Mouse (Mus musculus) cerebellum, adult 2 months (tissue): ENCODE results near the gene Serp2.

ENCODE experiments used
- CTCF ChIP-seq: fragments of 200-500 bp; IDR thresholded peaks from 2 replicates; pipeline ENCODE4 v1.5.1; 2011; ENCODE audit warnings: low read depth, mild to moderate bottlenecking, control low read depth, low read length, moderate library complexity, borderline replicate concordance; ENCODE audit not compliant: insufficient read depth
- POLR2A ChIP-seq: fragments of 200-500 bp; IDR thresholded peaks from 2 replicates; pipeline ENCODE4 v1.6.1; 2011; ENCODE audit warnings: low read length, control low read depth, borderline replicate concordance; ENCODE audit not compliant: insufficient read depth

DNA sequence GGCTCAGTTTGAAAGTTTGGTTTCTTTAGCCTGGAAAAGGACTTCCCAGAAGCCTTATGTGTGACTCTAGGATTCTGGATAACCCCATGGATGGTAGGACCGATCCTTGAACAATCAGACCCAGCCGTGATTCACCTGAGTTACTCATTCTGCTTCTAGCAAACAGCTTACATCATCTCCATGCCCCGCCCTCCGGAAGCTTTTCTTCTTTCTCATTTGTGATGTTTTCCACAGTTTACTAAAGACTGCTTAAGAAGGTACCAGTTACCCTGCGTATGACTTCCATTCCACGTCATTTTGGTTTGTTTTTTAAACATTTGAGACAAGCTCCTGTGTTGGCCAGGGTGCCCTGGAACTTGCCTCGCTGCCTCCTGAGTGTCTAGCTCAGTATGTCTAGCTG lies 13.6 kb upstream of the Serp2 start:
- TF ChIP-seq POLR2A (no peak), CTCF (no peak)
